Mouse (Mus musculus): Measurements from ENCODE around the gene H2-Eb2.

DNA sequence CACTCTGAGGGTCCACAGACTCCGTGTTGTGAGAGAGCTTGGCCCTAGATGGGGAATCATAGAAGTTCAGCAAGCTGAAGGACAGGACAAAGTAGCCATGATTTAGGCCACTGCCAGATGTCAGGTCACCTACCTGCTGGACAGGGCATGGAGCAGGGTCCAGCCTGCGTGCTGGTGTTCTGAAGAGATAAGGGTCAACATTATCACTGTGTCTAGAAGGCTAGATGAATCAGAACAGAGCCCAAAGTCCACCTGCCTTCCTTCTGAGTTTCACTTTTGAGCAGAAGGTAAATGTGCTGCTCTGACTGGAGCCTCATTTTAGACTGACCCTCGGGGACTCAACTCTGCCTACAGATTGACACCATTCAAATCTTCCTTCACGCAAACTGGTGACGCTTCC is 29.1 kb downstream of the H2-Eb2 start, which contains the start of gene Btnl2:
- TF ChIP-seq CTCF (IDR thresholded peaks at IDR 0.05; ENCODE audit: borderline replicate concordance, insufficient read depth, low read length) (no peak), POLR2A (IDR thresholded peaks at IDR 0.05; ENCODE audit: low read depth, low read length) (no peak)
